Mouse (Mus musculus) adrenal gland, adult 2 months (tissue): ENCODE results near the gene 4931409K22Rik. TPM values are rescaled to one million over a fixed set of nuclear protein-coding genes. Genes with fewer than 3 reads are reported as not detected.

ENCODE experiments used
- DNase-seq: peaks from one replicate; pipeline ENCODE4 v3.0.0; 2021
- microRNA-seq, 2 experiments: library from miRNA; unstranded; fragments of <30 nt; microRNA quantifications; one replicate each; pipeline ENCODE4 v1.2.0; 2021
- polyA plus RNA-seq: library from polyadenylated mRNA; depleted of rRNA; stranded (reverse); fragments of >200 nt; gene quantifications from 2 replicates; pipeline ENCODE4 v1.2.3, GENCODE M21; 2012; rRNA removed
- total RNA-seq, 2 experiments: library from RNA; stranded (reverse); gene quantifications; 2 replicates each; pipeline ENCODE4 v1.2.3; 2021

The 4931409K22Rik gene
- total and polyA plus RNA-seq, 3 experiments, result not detected

- no peak for DNase-seq
These were observed 57.5 kb downstream of the 4931409K22Rik start for GRCm38 (mm10) chr5:24499113-24499512.

- no peak for DNase-seq
These were observed 59.1 kb downstream of the 4931409K22Rik start for GRCm38 (mm10) chr5:24497526-24497925.

DNA sequence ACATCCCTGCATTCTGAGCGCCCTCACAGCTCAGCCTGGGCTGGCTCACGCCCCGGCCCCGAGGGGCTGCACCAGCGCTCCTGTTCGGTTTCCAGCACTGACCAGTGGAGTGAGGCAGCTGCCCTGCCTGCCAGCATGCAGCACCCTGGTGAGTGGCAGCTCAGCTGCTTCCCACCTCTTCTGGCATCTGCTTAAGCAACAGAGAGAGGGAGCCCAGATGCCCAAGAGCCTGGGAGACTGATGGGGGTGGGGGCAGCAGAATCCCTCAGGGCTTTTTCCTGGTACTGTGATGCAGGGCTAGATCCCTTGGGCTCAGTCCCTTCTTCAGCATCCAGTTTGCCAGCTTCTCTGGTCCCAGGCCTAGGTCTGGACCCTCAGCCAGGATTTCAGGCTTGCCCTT, 59.9 kb downstream of the 4931409K22Rik start:
- DNase-seq, result no peak

DNA sequence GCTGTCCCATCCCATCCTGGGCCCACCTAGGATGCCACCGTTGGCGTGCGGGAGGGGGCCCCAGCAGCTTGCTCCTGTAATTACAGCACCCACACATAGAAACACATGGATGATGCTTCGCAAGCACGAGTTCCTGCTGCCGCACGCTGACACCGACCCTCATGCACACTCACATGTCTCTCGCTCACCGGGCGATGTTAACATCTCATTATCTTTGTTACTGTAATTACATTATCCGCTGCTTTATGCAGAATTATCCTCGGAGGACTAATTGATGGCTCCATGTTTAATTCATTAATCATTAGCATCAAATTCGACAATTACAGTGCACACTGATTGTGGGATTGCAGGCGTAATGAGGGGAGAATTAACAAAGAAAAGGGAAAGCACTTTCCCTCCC, 61.6 kb downstream of the 4931409K22Rik start:
- no peak for DNase-seq

Small RNA genes lying within 50 kb of the gene (microRNA-seq; reads per million reads assigned to microRNA genes)
- gene Mir671, result 1,002 to 1,630 reads per million in 2 experiments

Other genes starting within 250 kb of the 4931409K22Rik start
- gene Kcnh2, start 205.2 kb downstream of the 4931409K22Rik start, total RNA-seq, result 10 to 100 TPM; 12.3 to 26.4 TPM
- 75.2 and 99.5 TPM in 2 replicates for gene Kcnh2, start 205.2 kb downstream of the 4931409K22Rik start, polyA plus RNA-seq
- gene Nos3, start 192.0 kb downstream of the 4931409K22Rik start, total RNA-seq, result 10 to 100 TPM in 1 of 2 experiments, 1 to 10 TPM in 1; 8.5 to 13.6 TPM
- gene Nos3, start 192.0 kb downstream of the 4931409K22Rik start, polyA plus RNA-seq, result 22.1 and 33.1 TPM in 2 replicates
- 1 to 10 TPM; 1.5 to 1.7 TPM for gene Atg9b, start 164.7 kb downstream of the 4931409K22Rik start, total RNA-seq
- gene Atg9b, start 164.7 kb downstream of the 4931409K22Rik start, polyA plus RNA-seq, result 7.5 and 11.6 TPM in 2 replicates
- gene Abcb8, start 163.1 kb downstream of the 4931409K22Rik start, total RNA-seq, result 10 to 100 TPM; 63.6 to 69.8 TPM
- 165 and 174 TPM in 2 replicates for gene Abcb8, start 163.1 kb downstream of the 4931409K22Rik start, polyA plus RNA-seq
- under 1 TPM in 1 of 2 experiments, not detected in 1; 0.48 TPM for gene Asic3, start 143.4 kb downstream of the 4931409K22Rik start, total RNA-seq
- 0.74 and 1.2 TPM in 2 replicates for gene Asic3, start 143.4 kb downstream of the 4931409K22Rik start, polyA plus RNA-seq
- 10 to 100 TPM; 40.7 to 47.9 TPM for gene Cdk5, start 133.3 kb downstream of the 4931409K22Rik start, total RNA-seq
- 60.2 and 63.3 TPM in 2 replicates for gene Cdk5, start 133.3 kb downstream of the 4931409K22Rik start, polyA plus RNA-seq
- 10 to 100 TPM; 58.4 to 63.2 TPM for gene Slc4a2, start 133.0 kb downstream of the 4931409K22Rik start, total RNA-seq
- gene Slc4a2, start 133.0 kb downstream of the 4931409K22Rik start, polyA plus RNA-seq, result 65.9 and 74.0 TPM in 2 replicates
- gene Fastk, start 111.5 kb downstream of the 4931409K22Rik start, total RNA-seq, result 100 to 1,000 TPM in 1 of 2 experiments, 10 to 100 TPM in 1; 93.4 to 108 TPM
- 335 and 350 TPM in 2 replicates for gene Fastk, start 111.5 kb downstream of the 4931409K22Rik start, polyA plus RNA-seq
- 10 to 100 TPM; 16.7 to 20.5 TPM for gene Tmub1, start 109.0 kb downstream of the 4931409K22Rik start, total RNA-seq
- gene Tmub1, start 109.0 kb downstream of the 4931409K22Rik start, polyA plus RNA-seq, result 86.7 and 94.5 TPM in 2 replicates
- gene Agap3, start 104.6 kb downstream of the 4931409K22Rik start, total RNA-seq, result 10 to 100 TPM; 78.8 to 89.8 TPM
- 96.5 and 106 TPM in 2 replicates for gene Agap3, start 104.6 kb downstream of the 4931409K22Rik start, polyA plus RNA-seq
- not detected for gene Gbx1, start 29.6 kb downstream of the 4931409K22Rik start, total RNA-seq
- gene Gbx1, start 29.6 kb downstream of the 4931409K22Rik start, polyA plus RNA-seq, result not detected in 2 replicates
- not detected for gene Asb10, start 15.8 kb downstream of the 4931409K22Rik start, total RNA-seq
- gene Asb10, start 15.8 kb downstream of the 4931409K22Rik start, polyA plus RNA-seq, result 0.30 and 0.76 TPM in 2 replicates
- 10 to 100 TPM; 72.0 TPM for gene Abcf2, start 20.7 kb upstream of the 4931409K22Rik start, total RNA-seq
- gene Abcf2, start 20.7 kb upstream of the 4931409K22Rik start, polyA plus RNA-seq, result 66.9 and 82.4 TPM in 2 replicates
- 10 to 100 TPM; 37.9 to 49.7 TPM for gene Chpf2, start 29.9 kb upstream of the 4931409K22Rik start, total RNA-seq
- 60.0 and 76.6 TPM in 2 replicates for gene Chpf2, start 29.9 kb upstream of the 4931409K22Rik start, polyA plus RNA-seq
- gene Smarcd3, start 67.6 kb upstream of the 4931409K22Rik start, total RNA-seq, result 10 to 100 TPM; 14.2 to 25.0 TPM
- gene Smarcd3, start 67.6 kb upstream of the 4931409K22Rik start, polyA plus RNA-seq, result 53.1 and 71.3 TPM in 2 replicates
- 10 to 100 TPM; 60.7 to 64.1 TPM for gene Nub1, start 128.7 kb upstream of the 4931409K22Rik start, total RNA-seq
- 46.4 and 55.5 TPM in 2 replicates for gene Nub1, start 128.7 kb upstream of the 4931409K22Rik start, polyA plus RNA-seq
- gene Wdr86, start 173.9 kb upstream of the 4931409K22Rik start, total RNA-seq, result 1 to 10 TPM in 1 of 2 experiments, under 1 TPM in 1; 0.66 to 1.7 TPM
- 7.4 and 7.6 TPM in 2 replicates for gene Wdr86, start 173.9 kb upstream of the 4931409K22Rik start, polyA plus RNA-seq
- 1 to 10 TPM in 1 of 2 experiments, not detected in 1; 3.6 TPM for gene Crygn, start 201.2 kb upstream of the 4931409K22Rik start, total RNA-seq
- not detected in 2 replicates for gene Crygn, start 201.2 kb upstream of the 4931409K22Rik start, polyA plus RNA-seq